Mouse (Mus musculus): ENCODE data around the gene Gjd2. TPM values are rescaled to one million over a fixed set of nuclear protein-coding genes. Genes with fewer than 3 reads are reported as not detected.

Gjd2 gene
- total RNA-seq (2021): 1 to 10 TPM; 7.2 to 7.4 TPM

DNA sequence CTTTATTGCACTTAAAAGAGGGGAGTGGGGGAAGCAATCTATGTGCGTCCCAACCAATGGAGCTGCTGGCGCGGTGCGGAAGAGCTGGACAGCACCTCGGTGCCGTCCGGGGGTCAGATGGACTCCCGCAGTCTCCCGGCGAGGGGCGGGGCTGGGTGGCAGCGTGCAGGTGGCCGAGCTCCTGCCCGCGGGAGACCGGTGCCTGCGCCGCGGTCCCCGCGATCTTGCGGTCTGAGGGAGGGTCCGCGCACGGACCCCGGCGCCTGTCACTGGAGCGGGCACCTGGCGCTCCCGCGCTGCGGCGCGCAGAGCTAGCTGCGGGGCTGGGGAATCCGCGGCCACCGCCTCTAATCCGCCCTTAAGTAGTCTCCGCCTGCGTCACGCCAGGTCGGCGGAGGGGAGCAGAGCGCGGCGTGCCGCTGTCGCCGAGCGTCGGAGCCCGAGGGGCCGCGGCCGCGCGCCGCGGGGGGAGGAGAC, at the start of gene Gjd2:
TSS of gene Gjd2 (minus strand) at position 325 of the 477 bp plus-strand sequence.
- DNase-seq (ENCODE audit: extremely low spot score in 1 of 2, low spot score in 1 of 2): peak in 1 of 2 experiments; percentile 13

DNA sequence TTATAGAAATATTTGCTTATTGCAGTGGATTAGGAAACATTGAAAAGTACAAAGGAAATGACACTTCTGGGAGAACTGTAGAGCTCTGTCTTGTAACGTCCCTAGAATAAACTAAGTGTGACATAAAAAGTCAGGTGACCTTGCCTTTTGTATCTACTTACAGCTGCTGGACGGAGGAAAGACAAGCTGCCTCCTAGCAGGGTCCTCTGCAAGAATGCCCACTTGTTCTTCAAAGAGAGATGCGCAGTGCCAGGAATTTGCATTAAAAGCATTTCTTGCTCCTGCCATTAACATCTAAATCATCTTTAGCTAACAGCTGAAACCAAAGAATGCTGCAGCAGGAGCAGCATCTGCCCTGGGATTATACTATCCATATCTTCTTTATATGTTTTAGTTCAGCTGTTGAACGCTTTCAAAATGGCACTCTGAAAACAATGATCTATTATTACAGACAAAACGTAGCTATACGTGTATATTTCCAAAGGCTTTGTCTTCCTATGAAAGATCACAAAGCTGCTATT, 46.7 kb upstream of the Gjd2 start:
- no peak for DNase-seq (ENCODE audit: extremely low spot score in 1 of 2, low spot score in 1 of 2)

DNA sequence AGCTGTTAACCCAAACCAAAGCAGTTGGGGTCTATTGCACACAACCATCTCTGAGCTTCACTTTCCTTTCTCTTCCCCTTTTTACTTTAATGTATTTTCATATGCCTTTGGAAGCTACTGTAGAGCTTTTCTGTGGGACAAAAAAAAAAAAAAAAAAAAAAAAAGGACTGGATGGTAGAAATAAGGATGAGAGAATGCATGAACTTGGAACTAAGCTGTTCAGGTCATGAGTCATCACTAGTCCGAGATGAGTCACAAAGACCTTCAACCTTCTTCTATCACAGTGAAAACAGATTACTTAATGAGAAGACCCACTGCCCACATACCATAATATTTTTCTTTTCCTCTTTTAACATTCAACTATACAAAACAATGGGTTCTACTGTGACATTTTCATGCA, 46.2 kb upstream of the Gjd2 start:
- DNase-seq (ENCODE audit: extremely low spot score in 1 of 2, low spot score in 1 of 2): no peak

DNA sequence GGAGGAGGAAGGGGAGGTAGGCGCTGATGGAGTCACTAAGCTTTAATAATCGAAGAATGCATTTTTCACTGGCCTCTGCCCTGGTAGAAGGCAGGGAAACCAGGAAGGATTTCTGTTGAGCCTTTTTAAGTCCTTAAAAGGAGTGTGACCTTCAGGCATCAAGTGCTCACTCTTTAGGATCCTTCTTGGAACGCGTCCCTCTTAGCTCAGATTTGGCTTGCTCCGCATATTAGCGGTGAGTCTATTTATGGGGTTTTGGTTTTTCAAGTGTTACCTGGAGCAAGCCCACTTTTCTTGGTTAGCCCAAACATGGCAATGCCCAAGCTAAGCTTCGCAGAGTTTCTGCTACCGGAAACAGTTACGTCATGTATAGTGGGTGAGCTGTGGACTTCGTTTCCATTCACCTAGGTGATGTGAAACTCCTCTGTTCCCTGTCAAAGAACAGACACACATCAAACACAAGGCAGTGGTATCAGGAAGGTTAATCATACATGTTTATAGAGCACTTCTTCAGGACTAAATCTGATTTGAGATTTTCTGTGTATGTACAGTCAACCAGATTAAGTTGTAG, 44.9 kb upstream of the Gjd2 start:
- no peak for DNase-seq (ENCODE audit: extremely low spot score in 1 of 2, low spot score in 1 of 2)

DNA sequence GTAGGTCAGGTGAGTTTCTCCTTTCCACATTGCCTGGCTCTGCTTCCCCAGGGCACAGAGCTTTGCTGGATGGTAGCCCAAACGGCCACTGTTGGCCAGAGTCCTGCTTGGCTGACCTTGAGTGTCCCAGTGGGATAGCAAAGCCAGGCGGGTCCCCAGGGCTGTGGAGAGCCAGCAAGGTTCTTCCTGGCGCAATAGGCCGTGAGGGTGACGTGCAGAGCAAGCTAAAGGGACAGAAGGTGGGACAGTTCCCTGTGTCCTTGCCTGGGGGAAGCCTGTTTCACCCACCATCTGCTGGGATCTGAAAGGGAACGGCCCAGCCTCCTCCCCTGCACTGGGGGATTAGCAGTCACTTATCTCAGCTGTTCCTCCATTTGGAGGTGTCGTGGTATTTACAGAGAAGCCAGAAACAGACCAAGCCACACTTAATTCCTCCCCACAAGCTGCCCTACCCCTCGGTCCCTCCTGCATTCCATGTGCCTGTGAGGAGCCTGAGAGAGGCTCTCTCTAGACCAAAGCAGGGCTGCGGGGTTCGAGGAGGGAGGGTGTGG, 44.0 kb upstream of the Gjd2 start:
- DNase-seq (ENCODE audit: extremely low spot score in 1 of 2, low spot score in 1 of 2): no peak

DNA sequence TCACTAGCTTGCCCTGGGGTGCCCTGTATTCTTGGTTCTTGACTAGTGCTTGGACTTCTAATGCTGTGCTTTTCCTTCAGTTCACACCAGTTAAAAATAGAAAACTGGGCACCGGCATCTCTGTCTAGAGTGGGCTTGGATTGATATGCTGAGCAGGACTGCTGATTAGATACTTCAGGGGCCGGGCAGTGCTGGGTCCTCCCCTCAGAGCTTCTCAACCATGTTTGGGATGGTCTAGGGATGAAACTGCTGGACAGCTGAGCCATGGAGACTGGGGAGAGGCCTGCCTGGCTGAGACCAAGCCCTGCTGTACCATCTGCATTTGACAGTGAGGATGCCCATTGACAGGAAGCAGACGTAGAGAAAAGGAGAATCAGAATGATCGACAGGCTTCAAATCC, 40.7 kb upstream of the Gjd2 start:
- DNase-seq (ENCODE audit: extremely low spot score in 1 of 2, low spot score in 1 of 2): no peak

DNA sequence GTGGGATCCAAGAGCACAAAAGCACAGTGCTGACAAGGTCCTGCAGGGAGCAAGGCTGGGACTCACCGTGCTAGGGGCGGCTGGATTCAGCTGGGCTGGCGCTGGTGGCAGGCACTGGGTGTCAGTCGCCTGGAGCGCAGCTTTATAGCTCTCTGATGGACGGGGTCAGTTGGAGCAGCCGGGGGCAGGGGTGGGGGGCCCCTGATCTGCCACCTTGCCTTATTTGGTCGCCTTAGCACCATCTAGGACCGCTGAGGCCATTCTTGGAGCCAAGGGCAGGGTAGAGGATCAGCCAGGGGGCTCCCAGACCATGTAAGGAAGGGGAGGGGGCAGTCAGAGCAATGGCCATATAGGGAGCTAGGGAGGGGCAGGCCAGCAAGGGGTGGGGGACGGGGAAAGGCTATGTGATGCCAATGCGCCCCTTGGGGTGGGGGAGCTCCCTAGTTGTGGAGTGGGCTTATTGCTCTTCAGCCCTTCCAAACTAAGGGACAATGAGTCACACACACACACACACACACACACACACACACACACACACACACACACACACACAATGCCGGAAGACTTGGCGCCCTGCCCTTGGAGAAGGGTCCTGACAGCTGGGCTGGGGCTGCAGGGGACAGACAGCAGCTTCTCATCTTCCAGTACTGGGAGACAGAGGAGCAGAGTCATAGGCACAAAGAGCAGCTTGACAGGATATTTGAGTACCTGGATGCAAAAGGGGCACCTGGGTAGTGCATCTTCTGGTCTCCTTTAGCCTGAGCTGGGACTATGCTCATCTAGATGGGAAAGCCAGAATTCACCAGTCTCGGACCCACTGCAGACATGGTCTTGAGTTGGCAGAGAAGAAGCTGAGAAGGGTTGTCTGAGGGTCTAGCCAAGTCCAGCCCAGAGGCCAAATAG, 39.5 kb upstream of the Gjd2 start, which contains the start of gene Actc1:
TSS of gene Actc1 (minus strand) at position 853 of the 903 bp plus-strand sequence.
- no peak for DNase-seq (ENCODE audit: extremely low spot score in 1 of 2, low spot score in 1 of 2)

DNA sequence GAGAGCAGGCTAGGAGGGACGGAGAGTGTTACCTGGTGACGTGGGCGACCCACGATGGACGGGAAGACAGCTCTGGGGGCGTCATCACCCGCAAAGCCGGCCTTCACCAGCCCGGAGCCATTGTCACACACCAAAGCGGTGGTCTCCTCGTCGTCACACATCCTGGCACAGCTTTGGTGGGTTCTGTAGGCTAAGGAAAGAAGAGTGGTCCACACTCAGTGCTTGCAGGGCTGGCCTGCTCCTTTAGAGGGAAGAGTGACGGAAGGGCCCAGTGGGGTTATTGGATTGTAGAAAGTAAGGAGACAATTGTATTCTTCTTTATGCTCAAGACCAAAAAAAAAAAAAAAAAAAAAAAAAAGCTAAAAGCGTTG, 38.4 kb upstream of the Gjd2 start:
- no peak for DNase-seq (ENCODE audit: extremely low spot score in 1 of 2, low spot score in 1 of 2)

DNA sequence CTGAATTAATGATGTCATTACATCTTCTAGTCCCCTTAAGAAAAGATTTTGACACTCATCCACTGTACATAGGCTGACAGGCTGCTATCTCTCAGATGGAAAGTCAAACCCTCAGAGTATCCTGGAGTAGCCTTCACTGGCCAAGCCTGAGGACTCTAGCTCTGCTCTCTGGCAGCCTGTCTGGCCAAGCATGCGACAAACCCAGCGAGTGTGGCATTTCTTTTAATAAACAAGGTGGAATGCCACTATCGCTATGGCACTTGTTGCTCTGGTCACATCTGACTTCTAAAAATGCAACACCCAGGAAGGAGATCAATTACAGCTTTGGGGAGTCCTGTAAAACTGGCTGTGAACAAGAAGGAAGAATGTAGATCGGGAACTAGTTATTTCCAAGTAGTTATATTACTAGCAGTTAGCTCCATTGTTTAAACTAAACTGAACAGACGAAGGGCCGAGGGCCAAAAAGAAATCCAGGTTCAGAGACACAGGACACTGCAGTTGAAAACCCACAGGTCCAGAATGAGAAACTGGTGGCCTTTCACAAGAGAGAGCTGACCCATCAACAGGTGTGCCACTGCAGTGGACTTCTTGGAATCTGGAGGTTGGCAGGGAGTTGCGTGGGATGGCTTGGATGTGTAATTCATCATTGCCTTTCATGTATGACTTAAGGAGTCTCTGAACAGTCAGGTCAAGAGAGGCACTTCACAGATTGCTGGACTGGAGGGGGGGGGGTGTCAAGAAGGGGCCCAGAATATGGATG, 37.9 kb upstream of the Gjd2 start:
- DNase-seq (ENCODE audit: extremely low spot score in 1 of 2, low spot score in 1 of 2): no peak

DNA sequence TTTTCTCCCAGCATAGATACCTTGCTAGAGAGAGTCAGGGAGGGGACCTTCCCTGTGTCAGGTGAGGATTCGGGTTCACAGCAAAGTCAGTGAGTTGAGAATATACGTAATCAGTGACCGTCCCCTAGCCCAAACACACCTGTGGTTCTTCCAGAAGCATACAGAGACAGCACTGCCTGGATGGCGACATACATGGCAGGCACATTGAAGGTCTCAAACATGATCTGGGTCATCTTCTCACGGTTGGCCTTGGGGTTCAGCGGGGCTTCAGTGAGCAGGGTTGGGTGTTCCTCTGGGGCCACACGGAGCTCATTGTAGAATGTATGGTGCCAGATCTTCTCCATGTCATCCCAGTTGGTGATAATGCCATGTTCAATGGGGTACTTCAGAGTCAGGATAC, 36.7 kb upstream of the Gjd2 start:
- DNase-seq (ENCODE audit: extremely low spot score in 1 of 2, low spot score in 1 of 2): no peak

DNA sequence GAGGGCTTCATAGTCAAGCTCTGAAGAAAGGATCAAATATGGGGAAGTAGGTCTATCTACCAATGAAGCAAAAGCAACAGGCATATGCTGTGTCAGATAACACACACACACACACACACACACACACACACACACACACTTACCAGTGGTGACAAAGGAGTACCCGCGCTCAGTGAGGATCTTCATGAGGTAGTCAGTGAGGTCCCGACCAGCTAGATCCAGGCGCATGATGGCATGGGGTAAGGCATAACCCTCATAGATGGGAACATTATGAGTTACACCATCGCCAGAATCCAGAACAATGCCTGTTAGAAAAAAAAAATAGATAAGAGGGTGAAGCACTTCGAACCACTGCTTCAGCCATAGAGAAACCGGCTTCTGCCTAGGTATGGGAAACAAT, 36.0 kb upstream of the Gjd2 start:
- DNase-seq (ENCODE audit: extremely low spot score in 1 of 2, low spot score in 1 of 2): no peak

DNA sequence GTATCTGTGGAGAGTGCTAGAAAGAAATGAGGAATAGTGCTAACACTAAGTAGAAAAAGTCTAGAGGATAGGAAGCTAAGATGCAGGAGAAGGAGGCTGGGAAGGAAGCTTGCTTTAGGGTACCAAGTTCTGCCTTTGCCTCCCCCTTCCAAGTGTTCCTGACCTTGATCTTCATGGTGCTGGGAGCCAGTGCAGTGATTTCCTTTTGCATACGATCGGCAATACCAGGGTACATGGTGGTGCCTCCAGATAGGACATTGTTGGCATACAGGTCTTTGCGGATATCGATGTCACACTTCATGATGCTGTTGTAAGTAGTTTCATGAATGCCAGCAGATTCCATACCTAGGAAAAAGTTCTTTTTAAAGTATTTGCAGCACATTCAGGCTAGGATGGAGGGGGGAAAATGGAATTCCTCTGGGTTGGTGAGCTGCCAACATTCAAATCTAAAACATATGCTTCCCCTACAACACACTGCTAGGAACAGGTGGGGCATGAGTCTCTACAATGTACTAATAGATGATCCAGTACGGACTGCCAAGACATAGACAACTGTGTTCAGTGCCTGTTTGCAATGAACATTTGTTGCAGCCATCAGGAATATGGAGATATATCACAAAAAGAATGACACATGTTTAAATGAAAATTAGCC, 34.7 kb upstream of the Gjd2 start:
- no peak for DNase-seq (ENCODE audit: extremely low spot score in 1 of 2, low spot score in 1 of 2)

DNA sequence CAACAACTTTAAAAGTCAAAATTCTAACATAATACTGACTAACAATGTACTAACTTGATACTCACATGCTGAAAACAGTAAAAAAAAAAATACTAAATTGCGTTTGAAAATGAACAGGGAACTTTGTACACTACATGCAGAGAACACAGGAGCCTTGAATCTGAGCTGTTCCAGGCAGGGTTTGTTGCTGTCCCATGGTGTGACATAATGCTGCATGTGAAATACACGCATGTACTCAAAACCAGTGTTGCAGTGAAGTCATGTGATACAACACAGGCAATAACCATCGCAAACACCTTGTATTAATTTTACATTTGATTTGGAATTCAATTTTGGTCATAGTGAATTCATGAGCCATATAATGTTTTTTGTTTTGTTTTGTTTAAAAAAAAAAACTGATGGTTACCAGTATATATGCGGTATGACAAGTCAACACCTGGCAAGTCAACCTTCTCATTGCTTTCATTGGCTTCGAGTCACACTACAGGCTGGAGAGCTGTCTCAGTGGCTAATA, 32.8 kb upstream of the Gjd2 start:
- no peak for DNase-seq (ENCODE audit: extremely low spot score in 1 of 2, low spot score in 1 of 2)

DNA sequence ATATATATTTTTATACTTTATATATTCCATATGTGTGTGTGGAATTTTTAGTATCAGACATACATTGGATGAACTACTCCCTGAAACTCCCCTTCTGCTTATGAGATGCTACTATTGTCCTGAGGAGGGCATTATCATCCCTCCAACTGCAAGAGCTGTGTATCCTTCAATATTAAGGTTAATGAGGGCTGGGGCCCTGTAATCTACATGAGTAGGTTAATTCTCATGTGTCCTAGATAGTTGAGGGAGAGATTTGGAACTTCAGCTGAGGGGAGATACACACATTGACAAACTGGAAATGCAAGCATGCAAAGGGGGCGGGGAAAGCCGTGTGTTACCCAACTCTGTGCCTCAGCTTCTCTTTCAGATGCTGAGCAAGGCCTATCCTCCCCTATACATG, 24.5 kb upstream of the Gjd2 start:
- no peak for DNase-seq (ENCODE audit: extremely low spot score in 1 of 2, low spot score in 1 of 2)

DNA sequence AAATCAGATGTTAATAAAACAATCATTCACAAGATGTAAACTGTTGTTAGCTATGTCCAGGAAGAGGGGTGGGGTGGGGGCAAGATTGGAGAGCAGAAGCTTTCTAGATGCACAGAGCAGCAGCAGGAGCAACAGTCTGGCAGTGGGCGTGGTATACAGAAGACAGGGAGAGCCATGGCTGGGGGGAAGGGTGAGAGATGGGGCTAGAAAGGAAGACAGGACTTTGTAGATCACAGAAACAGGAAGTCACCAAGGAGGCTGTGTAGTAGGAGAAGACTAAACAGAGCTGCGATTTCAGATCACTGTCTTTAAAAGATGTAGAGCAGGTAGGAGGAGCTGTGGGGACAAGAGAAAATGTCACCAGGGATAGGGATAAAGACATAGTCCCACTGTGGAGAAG, 18.8 kb upstream of the Gjd2 start:
- DNase-seq (ENCODE audit: extremely low spot score in 1 of 2, low spot score in 1 of 2): no peak

DNA sequence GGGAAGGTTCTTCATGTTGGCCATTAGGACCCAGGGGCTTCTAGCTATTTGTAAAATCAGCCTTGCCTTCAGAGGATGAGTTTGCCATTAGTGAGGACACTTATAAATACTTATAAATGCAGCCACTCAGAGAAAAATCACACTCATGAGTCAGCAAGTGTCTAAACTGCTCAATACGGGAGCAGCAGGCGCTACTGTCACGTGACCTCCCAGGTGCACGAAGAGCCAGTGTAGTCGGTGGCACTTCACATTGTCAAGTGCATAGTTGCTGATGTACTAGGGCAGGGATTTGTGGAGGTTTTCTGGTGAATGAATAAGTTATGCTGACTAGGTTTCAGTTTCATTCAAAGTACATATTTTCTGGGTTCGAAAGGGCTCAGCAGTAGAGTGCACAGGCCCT, 10.0 kb upstream of the Gjd2 start:
- DNase-seq (ENCODE audit: extremely low spot score in 1 of 2, low spot score in 1 of 2): no peak

DNA sequence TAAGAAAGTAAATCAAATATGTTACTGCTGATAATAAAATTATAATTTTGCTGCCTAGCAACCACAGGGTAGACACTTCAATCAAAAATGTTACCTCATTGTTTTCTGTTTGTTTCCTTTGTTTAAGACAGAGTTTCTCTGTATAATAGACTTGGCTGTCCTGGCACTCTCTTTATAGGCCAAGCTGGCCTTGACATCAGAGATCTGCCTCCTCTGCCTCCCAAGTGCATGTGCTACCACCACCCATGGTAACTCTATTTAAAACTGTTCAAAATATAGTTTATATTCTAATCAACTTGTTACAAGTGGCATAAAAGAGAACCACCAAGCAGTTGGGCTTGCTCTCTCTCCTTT, 6.8 kb upstream of the Gjd2 start:
- no peak for DNase-seq (ENCODE audit: extremely low spot score in 1 of 2, low spot score in 1 of 2)

DNA sequence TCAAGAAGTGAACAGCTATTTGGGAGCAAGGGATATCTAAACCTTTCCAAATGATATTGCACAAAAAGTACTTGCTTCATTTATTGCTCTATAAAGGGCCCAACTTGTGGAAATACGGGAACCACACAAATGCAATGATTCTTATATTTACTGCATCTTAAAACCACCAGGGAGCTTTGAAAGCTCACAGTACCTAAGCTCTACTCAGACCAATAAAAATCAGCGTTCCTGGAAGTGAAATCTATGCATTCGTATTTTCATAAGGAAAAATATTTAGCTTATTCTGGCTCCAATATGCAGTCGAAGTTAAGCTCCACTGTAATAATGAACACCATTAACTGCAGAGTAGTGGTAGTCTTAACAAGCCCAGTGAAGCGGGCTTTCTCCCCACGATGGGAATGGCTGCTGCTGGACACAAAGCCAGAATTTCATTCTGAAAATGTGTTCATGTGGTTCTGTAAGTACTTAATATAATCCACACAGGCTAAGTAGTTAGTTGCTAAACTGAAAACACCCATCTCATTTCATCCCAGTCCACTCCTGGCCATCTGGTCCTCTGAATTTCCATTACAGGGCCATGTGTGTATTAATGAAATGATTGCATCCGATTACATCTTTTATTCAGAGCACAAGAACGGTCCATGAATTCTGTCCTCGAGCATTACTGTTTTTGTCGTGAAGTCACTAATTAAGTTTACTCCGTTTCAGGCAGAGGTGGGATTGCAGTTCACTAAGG, 6.2 kb upstream of the Gjd2 start:
- no peak for DNase-seq (ENCODE audit: extremely low spot score in 1 of 2, low spot score in 1 of 2)

DNA sequence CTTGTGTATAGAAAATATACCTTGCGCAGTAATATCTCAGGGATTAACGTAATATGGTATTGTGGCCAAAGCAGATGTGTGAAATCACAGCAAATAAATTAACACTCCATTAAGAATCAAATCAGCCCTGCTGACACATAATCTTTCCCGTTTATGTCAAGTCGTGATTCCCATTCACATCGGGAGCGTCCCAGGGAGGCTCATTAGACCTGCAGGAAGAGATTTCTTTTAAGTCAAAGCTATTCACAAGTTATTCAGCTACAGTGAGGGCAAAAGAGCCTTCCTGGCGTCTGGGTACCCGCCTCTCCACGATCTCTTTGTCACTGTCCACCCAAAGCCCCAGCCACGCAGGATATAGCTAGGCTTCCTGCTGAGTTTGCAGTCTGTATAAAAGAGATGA, 4.7 kb upstream of the Gjd2 start:
- no peak for DNase-seq (ENCODE audit: extremely low spot score in 1 of 2, low spot score in 1 of 2)

Data from layer of hippocampus, postnatal 25 days (tissue).